Mouse (Mus musculus): ENCODE measurements around the gene Ptgis. TPM values are rescaled to one million over a fixed set of nuclear protein-coding genes. Genes with fewer than 3 reads are reported as not detected.

Gene Ptgis
- polyA plus RNA-seq, 1 experiment from 2014 or later, result 20.4 TPM

- ATAC-seq (replicated peaks; ENCODE audit: extremely low read depth, insufficient read depth, low FRiP score), result no peak
- Histone ChIP-seq H3K4me3 (ENCODE audit: low read length) (no peak overlapping the region), H3K27me3 (ENCODE audit: control insufficient read depth, insufficient read depth, low read length) (no peaks in the 10 kb centered on the region), H3K9me3 (replicated peaks; ENCODE audit: control insufficient read depth, low read length) (no peaks in the 10 kb centered on the region), H3K4me1 (ENCODE audit: control insufficient read depth, insufficient read depth, low read length) (no peaks in the 10 kb centered on the region), H3K36me3 (ENCODE audit: control insufficient read depth, insufficient read depth) (no peaks in the 10 kb centered on the region), H3K27ac (ENCODE audit: low read length) (no peak overlapping the region), H3K4me2 (ENCODE audit: low read depth, low read length) (no peak overlapping the region), H3K9ac (ENCODE audit: low read length) (no peak overlapping the region)
- 60% methylated on average over 10 of the region's 10 CpGs for WGBS
Observed at GRCm38 (mm10) chr2:167274713-167275465, 34.5 kb upstream of the Ptgis start.

- Histone ChIP-seq H3K4me2 (ENCODE audit: low read depth, low read length) (no peak overlapping the region), H3K27ac (ENCODE audit: low read length) (no peak overlapping the region), H3K27me3 (ENCODE audit: control insufficient read depth, insufficient read depth, low read length) (no peaks in the 10 kb centered on the region), H3K4me1 (ENCODE audit: control insufficient read depth, insufficient read depth, low read length) (peaks cover 3% of the 10 kb centered on the region), H3K36me3 (ENCODE audit: control insufficient read depth, insufficient read depth) (no peaks in the 10 kb centered on the region), H3K4me3 (ENCODE audit: low read length) (no peak overlapping the region), H3K9me3 (replicated peaks; ENCODE audit: control insufficient read depth, low read length) (no peaks in the 10 kb centered on the region), H3K9ac (ENCODE audit: low read length) (no peak overlapping the region)
- 65% methylated on average over 13 of the region's 13 CpGs for WGBS
- no peak for ATAC-seq (replicated peaks; ENCODE audit: extremely low read depth, insufficient read depth, low FRiP score)
Observed at GRCm38 (mm10) chr2:167273206-167273740, 32.9 kb upstream of the Ptgis start.

- no peak for ATAC-seq (replicated peaks; ENCODE audit: extremely low read depth, insufficient read depth, low FRiP score)
- Histone ChIP-seq H3K4me3 (ENCODE audit: low read length) (no peak overlapping the region), H3K9ac (ENCODE audit: low read length) (no peak overlapping the region), H3K4me1 (ENCODE audit: control insufficient read depth, insufficient read depth, low read length) (peaks cover 7% of the 10 kb centered on the region), H3K9me3 (replicated peaks; ENCODE audit: control insufficient read depth, low read length) (no peaks in the 10 kb centered on the region), H3K36me3 (ENCODE audit: control insufficient read depth, insufficient read depth) (no peaks in the 10 kb centered on the region), H3K4me2 (ENCODE audit: low read depth, low read length) (no peak overlapping the region), H3K27ac (ENCODE audit: low read length) (no peak overlapping the region), H3K27me3 (ENCODE audit: control insufficient read depth, insufficient read depth, low read length) (no peaks in the 10 kb centered on the region)
- WGBS, result 88% methylated on average over 3 of the region's 3 CpGs
Observed at GRCm38 (mm10) chr2:167272706-167273105, 32.3 kb upstream of the Ptgis start.

- H3K27ac ChIP-seq (ENCODE audit: low read length), result no peak overlapping the region
- 59% methylated on average over 9 of the region's 9 CpGs for WGBS
- H3K27me3 ChIP-seq (ENCODE audit: control insufficient read depth, insufficient read depth, low read length), result no peaks in the 10 kb centered on the region
- H3K36me3 ChIP-seq (ENCODE audit: control insufficient read depth, insufficient read depth), result no peaks in the 10 kb centered on the region
- no peak overlapping the region for H3K4me3 ChIP-seq (ENCODE audit: low read length)
- H3K9ac ChIP-seq (ENCODE audit: low read length), result no peak overlapping the region
- ATAC-seq (replicated peaks; ENCODE audit: extremely low read depth, insufficient read depth, low FRiP score), result no peak
- no peaks in the 10 kb centered on the region for H3K9me3 ChIP-seq (replicated peaks; ENCODE audit: control insufficient read depth, low read length)
- H3K4me1 ChIP-seq (ENCODE audit: control insufficient read depth, insufficient read depth, low read length), result peaks cover 10% of the 10 kb centered on the region
- H3K4me2 ChIP-seq (ENCODE audit: low read depth, low read length), result no peak overlapping the region
Observed at GRCm38 (mm10) chr2:167271121-167271521, 30.7 kb upstream of the Ptgis start.

GRCm38 (mm10) chr2:167270496-167270895, 30.1 kb upstream of the Ptgis start:
- Histone ChIP-seq H3K27ac (ENCODE audit: low read length) (no peak overlapping the region), H3K4me3 (ENCODE audit: low read length) (no peak overlapping the region), H3K9ac (ENCODE audit: low read length) (no peak overlapping the region), H3K4me1 (ENCODE audit: control insufficient read depth, insufficient read depth, low read length) (peaks cover 10% of the 10 kb centered on the region), H3K9me3 (replicated peaks; ENCODE audit: control insufficient read depth, low read length) (no peaks in the 10 kb centered on the region), H3K4me2 (ENCODE audit: low read depth, low read length) (no peak overlapping the region), H3K36me3 (ENCODE audit: control insufficient read depth, insufficient read depth) (no peaks in the 10 kb centered on the region), H3K27me3 (ENCODE audit: control insufficient read depth, insufficient read depth, low read length) (no peaks in the 10 kb centered on the region)
- no peak for ATAC-seq (replicated peaks; ENCODE audit: extremely low read depth, insufficient read depth, low FRiP score)
- WGBS, result 84% methylated on average over 3 of the region's 3 CpGs

GRCm38 (mm10) chr2:167268721-167269120, 28.3 kb upstream of the Ptgis start:
- ATAC-seq (replicated peaks; ENCODE audit: extremely low read depth, insufficient read depth, low FRiP score), result no peak
- 92% methylated on average over 1 of the region's 1 CpGs for WGBS
- no peak overlapping the region for H3K4me2 ChIP-seq (ENCODE audit: low read depth, low read length)
- H3K27me3 ChIP-seq (ENCODE audit: control insufficient read depth, insufficient read depth, low read length), result no peaks in the 10 kb centered on the region
- no peak overlapping the region for H3K9ac ChIP-seq (ENCODE audit: low read length)
- H3K9me3 ChIP-seq (replicated peaks; ENCODE audit: control insufficient read depth, low read length), result no peaks in the 10 kb centered on the region
- peaks cover 10% of the 10 kb centered on the region for H3K4me1 ChIP-seq (ENCODE audit: control insufficient read depth, insufficient read depth, low read length)
- no peak overlapping the region for H3K4me3 ChIP-seq (ENCODE audit: low read length)
- H3K36me3 ChIP-seq (ENCODE audit: control insufficient read depth, insufficient read depth), result no peaks in the 10 kb centered on the region
- no peak overlapping the region for H3K27ac ChIP-seq (ENCODE audit: low read length)

GRCm38 (mm10) chr2:167268411-167268690, 27.9 kb upstream of the Ptgis start:
- no peaks in the 10 kb centered on the region for H3K9me3 ChIP-seq (replicated peaks; ENCODE audit: control insufficient read depth, low read length)
- no peaks in the 10 kb centered on the region for H3K27me3 ChIP-seq (ENCODE audit: control insufficient read depth, insufficient read depth, low read length)
- H3K36me3 ChIP-seq (ENCODE audit: control insufficient read depth, insufficient read depth), result no peaks in the 10 kb centered on the region
- no peak overlapping the region for H3K4me2 ChIP-seq (ENCODE audit: low read depth, low read length)
- no peak overlapping the region for H3K9ac ChIP-seq (ENCODE audit: low read length)
- no peak overlapping the region for H3K4me3 ChIP-seq (ENCODE audit: low read length)
- WGBS, result 90% methylated on average over 8 of the region's 8 CpGs
- no peak for ATAC-seq (replicated peaks; ENCODE audit: extremely low read depth, insufficient read depth, low FRiP score)
- H3K27ac ChIP-seq (ENCODE audit: low read length), result peak overlapping the region; percentile 63
- H3K4me1 ChIP-seq (ENCODE audit: control insufficient read depth, insufficient read depth, low read length), result peaks cover 10% of the 10 kb centered on the region

GRCm38 (mm10) chr2:167267531-167268410, 27.4 kb upstream of the Ptgis start:
- peak; percentile 52; the same call in 1 of the 2 replicates for ATAC-seq (replicated peaks; ENCODE audit: extremely low read depth, insufficient read depth, low FRiP score)
- WGBS, result 40% methylated on average over 14 of the region's 14 CpGs

GRCm38 (mm10) chr2:167266231-167266630, 25.8 kb upstream of the Ptgis start:
- no peak for ATAC-seq (replicated peaks; ENCODE audit: extremely low read depth, insufficient read depth, low FRiP score)
- Histone ChIP-seq H3K27me3 (ENCODE audit: control insufficient read depth, insufficient read depth, low read length) (no peaks in the 10 kb centered on the region), H3K27ac (ENCODE audit: low read length) (no peak overlapping the region), H3K9me3 (replicated peaks; ENCODE audit: control insufficient read depth, low read length) (no peaks in the 10 kb centered on the region), H3K4me3 (ENCODE audit: low read length) (no peak overlapping the region), H3K4me1 (ENCODE audit: control insufficient read depth, insufficient read depth, low read length) (peaks cover 10% of the 10 kb centered on the region), H3K4me2 (ENCODE audit: low read depth, low read length) (no peak overlapping the region), H3K9ac (ENCODE audit: low read length) (no peak overlapping the region), H3K36me3 (ENCODE audit: control insufficient read depth, insufficient read depth) (no peaks in the 10 kb centered on the region)
- 89% methylated on average over 10 of the region's 10 CpGs for WGBS

More at GRCm38 (mm10) chr2:167267531-167268410, 27.4 kb upstream of the Ptgis start:
- H3K9me3 ChIP-seq (replicated peaks; ENCODE audit: control insufficient read depth, low read length), result no peaks in the 10 kb centered on the region
- no peaks in the 10 kb centered on the region for H3K36me3 ChIP-seq (ENCODE audit: control insufficient read depth, insufficient read depth)
- H3K9ac ChIP-seq (ENCODE audit: low read length), result no peak overlapping the region
- H3K4me1 ChIP-seq (ENCODE audit: control insufficient read depth, insufficient read depth, low read length), result peaks cover 10% of the 10 kb centered on the region
- no peak overlapping the region for H3K4me3 ChIP-seq (ENCODE audit: low read length)
- H3K27me3 ChIP-seq (ENCODE audit: control insufficient read depth, insufficient read depth, low read length), result no peaks in the 10 kb centered on the region
- no peak overlapping the region for H3K4me2 ChIP-seq (ENCODE audit: low read depth, low read length)
- H3K27ac ChIP-seq (ENCODE audit: low read length), result peak overlapping the region; percentile 69
